Mouse (Mus musculus): ENCODE results near the gene Dscam.

The Dscam gene

GRCm38 (mm10) chr16:96723066-96723669 lies 447.4 kb downstream of the Dscam start:
- DNase-seq (ENCODE audit: low spot score in 2 of 2): no peak

- DNase-seq (ENCODE audit: low spot score in 2 of 2): no peak
Measured at GRCm38 (mm10) chr16:96722135-96722534, 448.4 kb downstream of the Dscam start.

DNA sequence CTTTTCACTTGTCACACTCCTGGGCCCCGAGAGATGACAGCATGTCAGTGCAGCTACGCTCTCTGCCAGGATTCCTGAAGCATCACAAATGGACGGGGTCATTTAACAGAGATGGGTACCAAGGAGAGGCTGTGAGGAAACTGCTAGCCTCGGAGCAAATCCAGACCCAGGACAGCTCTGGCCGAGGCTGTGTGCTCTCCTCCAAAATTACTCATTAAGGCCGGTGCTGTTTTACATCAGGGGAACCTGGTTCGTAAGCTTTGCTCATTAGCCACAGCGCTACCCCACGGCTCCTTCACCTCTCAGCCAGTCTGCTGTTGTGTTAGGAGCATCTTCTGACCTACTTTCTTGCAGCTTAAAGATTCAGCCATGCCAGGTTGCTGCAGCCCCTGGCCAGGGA lies 449.3 kb downstream of the Dscam start:
- no peak for DNase-seq (ENCODE audit: low spot score in 2 of 2)

GRCm38 (mm10) chr16:96720666-96721065 lies 449.9 kb downstream of the Dscam start:
- no peak for DNase-seq (ENCODE audit: low spot score in 2 of 2)

- no peak for DNase-seq (ENCODE audit: low spot score in 2 of 2)
Measured at GRCm38 (mm10) chr16:96718221-96718620, 452.3 kb downstream of the Dscam start.

DNA sequence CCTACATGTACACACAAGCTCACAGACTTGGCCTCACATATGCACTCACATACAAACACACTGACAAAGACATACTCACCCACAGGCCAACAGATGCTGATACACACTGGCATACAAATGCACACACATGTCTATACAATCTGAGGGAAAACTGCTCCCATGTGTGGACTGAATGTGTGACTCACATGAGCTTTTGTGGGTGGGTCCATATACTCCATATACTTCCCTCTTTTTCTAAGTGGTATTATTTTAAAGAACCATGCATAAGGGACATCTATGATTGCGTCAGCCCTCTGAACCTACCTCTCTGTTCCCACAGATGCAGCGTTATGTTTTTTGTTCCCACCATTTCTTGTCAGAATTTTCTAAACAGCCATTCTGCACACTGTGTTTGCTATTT lies 453.9 kb downstream of the Dscam start:
- no peak for DNase-seq (ENCODE audit: low spot score in 2 of 2)

DNA sequence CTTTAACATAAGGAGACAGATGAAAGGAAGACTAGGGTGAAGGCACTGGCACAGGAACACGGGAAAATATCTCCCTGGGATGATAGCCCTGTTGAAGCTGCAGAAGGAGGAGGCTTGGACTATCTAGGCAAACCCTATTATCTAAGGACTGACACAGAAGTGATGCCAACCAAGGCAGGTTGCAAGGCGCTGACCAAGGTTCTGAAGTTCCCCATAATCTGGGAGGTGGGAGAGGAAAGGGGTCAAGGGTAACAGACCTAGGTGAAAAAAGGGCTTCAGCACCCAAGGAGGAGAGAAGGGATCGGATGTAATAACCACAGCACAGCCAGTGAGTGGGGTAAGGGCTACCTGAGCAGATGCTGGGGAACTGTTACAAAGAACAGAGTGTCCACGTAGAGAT lies 458.6 kb downstream of the Dscam start:
- no peak for DNase-seq (ENCODE audit: low spot score in 2 of 2)

DNA sequence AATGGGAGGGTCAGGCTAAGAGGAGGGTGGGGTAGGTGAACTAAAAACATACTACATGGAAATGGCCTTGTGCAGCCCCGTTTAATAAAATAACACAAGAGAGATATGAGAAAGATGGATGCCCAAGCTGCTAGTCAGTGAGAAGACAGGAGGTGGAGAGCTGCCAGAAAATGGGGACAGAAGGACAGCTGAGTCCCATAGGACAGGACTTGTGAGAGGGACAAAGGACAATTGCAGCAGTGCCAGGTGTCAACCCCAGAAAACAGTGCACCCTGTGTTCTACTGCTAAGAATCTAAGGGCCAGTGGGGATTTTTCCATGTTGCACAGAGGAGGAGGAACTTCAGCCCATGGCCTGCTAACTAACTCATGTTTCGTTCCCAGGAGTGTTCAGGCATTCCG lies 470.0 kb downstream of the Dscam start:
- no peak for DNase-seq (ENCODE audit: low spot score in 2 of 2)

DNA sequence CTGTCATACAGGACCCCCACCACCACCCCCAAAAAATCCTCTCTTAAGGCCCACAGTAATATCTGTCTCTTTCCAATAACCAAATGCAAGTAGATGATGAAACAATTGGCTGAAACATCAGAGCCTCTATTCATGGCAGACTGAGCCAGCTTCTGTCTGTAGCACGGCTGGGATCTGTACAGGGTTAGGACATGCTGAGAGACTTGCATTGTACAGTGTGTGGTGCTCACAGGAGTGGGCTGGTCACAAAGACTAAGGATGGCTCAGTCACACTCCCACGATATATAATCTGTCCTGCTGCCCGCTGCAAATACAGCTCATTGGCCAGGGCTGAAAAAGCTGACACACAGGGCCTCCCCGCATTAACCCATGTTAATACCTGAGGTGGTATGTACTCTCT lies 474.7 kb downstream of the Dscam start:
- DNase-seq (ENCODE audit: low spot score in 2 of 2): no peak

DNA sequence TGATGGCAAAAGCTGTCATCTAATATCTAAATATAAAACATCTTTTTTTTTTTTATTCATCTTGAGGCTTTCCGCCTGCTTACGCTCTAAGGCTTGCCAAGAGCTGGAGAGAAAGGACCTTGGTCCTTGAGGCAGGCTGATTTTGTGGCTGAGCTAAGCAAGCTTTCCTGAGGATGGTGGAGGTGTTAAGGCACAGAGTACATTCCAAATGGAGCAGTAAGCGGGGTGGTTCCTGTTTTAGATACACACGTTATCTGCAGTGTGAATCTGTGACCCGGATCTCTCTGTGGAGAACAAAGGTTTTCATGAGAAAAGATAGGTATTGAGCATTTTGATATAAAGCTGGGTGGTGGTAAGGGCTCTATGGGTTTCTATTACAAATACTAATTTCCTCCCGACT lies 479.0 kb downstream of the Dscam start:
- no peak for DNase-seq (ENCODE audit: low spot score in 2 of 2)

GRCm38 (mm10) chr16:96690052-96690451 lies 480.5 kb downstream of the Dscam start:
- no peak for DNase-seq (ENCODE audit: low spot score in 2 of 2)

GRCm38 (mm10) chr16:96689419-96689818 lies 481.1 kb downstream of the Dscam start:
- no peak for DNase-seq (ENCODE audit: low spot score in 2 of 2)

- DNase-seq (ENCODE audit: low spot score in 2 of 2): no peak
Measured at GRCm38 (mm10) chr16:96685065-96685464, 485.5 kb downstream of the Dscam start.

DNA sequence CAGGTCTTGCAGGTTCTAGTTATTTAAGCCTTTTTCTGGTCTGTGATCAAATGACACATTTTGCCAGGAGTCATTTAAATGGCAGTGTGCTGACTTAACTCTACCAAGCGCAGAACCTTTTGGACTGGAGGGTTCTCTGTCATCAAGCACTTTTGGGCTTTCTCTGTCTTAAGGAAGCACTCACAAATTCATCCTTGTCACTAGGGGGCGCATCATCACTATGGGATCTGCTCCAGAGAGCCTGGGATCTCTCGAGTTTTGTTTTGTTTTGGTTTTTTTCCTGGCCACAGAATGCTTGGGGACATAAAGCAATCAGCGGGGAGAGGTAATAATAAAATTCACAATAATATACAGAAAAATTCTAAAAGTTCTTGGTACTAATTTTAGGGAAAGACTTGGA lies 486.0 kb downstream of the Dscam start:
- peak in 1 of 2 experiments; percentile 15 for DNase-seq (ENCODE audit: low spot score in 2 of 2)

DNA sequence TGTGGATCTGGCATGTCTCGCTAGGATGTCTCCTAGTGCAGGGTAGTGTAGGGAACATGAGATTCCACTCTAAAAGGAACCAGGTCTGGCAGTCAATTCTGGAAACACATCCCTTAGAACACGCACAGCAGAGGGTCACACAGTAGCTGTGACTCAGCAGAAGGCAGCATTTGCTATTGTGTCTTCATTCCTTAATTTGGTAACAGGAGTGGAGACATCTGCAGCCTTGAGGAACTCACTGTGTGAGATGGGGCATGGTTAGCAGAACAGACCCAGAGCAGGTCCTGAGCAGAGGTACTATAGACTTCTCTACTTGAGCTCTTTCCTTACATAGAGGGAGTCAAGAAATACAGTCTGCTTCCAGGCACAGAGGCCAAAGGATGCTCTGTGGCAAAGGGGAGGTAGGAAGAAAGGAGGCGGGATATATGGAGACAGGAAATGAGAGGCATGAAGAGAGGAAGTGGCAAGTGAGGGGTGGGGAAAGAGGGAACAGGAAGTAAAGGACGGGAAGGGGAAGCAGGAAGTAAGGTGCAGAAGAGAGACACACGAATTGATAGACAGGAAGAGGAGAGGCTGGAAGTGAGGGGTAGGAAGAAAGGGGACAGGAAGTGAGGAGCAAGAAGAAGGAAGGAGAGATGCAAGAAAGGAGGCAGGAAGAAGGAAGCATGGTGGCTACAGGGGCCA lies 488.1 kb downstream of the Dscam start:
- DNase-seq (ENCODE audit: low spot score in 2 of 2): no peak

- DNase-seq (ENCODE audit: low spot score in 2 of 2): no peak
Measured at GRCm38 (mm10) chr16:96679981-96680380, 490.6 kb downstream of the Dscam start.

- DNase-seq (ENCODE audit: low spot score in 2 of 2): no peak
Measured at GRCm38 (mm10) chr16:96677471-96677870, 493.1 kb downstream of the Dscam start.

GRCm38 (mm10) chr16:96676663-96677062 lies 493.9 kb downstream of the Dscam start:
- DNase-seq (ENCODE audit: low spot score in 2 of 2): no peak

GRCm38 (mm10) chr16:96673191-96673847 lies 497.2 kb downstream of the Dscam start:
- DNase-seq (ENCODE audit: low spot score in 2 of 2): no peak

DNA sequence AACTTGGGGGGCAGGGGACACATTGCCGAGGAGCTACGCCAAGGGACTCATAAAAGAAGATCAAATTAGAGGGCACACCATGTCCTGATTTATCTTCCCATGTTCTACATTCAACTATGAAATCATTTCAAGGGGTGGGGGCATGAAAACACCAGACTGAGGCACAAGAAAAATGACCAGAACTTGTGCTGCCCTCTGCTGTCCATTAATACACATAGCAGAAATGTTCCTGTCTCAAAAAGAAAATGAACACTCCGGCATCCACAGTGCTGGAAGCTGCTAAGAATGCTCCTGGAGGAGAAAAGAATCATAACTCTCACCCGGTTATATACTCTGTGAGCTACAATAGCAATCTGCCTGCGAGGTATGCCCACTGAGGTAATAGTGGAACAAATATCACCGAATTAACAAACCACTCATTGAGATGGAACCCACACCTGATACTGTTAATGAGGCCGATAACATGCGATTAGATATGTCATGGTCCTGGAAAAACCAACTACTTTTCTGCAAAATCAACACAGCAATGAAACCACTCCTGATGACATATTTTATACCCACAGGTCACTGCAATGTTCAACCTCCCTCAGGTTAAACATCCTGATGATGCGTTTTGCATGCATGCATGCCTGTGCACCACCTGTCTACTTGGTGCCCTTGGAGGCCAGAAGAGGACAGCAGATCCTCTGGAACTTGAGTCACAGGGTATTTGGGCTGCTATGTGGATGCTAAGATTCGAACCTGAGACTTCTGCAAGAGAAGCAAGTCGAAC lies 498.8 kb downstream of the Dscam start:
- DNase-seq (ENCODE audit: low spot score in 2 of 2): peak in 1 of 2 experiments; percentile 18

GRCm38 (mm10) chr16:96669706-96670105 lies 500.8 kb downstream of the Dscam start:
- DNase-seq (ENCODE audit: low spot score in 2 of 2): no peak

DNA sequence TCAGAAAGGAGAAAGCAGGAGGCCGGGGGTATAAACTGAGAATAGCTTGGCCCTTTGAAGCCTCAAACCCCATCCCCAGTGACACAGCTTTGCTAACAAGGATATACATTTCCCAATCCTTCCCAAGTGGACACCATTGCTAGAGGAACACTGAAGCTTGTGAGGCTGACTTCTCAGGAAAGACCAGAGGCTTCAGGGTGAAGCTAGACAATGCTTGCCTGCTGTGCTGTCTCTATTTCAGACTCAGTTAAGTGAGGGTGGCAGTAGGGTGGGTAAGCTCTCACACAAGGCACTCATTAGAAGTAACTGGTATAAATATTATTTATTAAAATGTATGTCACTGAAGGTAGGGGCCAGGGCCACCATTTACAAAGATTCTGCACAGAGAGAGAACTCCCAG lies 502.1 kb downstream of the Dscam start:
- no peak for DNase-seq (ENCODE audit: low spot score in 2 of 2)
